Mouse (Mus musculus): ENCODE data around the gene Agr2. TPM values are rescaled to one million over a fixed set of nuclear protein-coding genes. Genes with fewer than 3 reads are reported as not detected.
A peak's percentile ranks its signal among the peaks of the same experiment; 100 is the strongest.

The Agr2 gene
- polyA plus RNA-seq, 1 experiment from 2014 or later = not detected

DNA sequence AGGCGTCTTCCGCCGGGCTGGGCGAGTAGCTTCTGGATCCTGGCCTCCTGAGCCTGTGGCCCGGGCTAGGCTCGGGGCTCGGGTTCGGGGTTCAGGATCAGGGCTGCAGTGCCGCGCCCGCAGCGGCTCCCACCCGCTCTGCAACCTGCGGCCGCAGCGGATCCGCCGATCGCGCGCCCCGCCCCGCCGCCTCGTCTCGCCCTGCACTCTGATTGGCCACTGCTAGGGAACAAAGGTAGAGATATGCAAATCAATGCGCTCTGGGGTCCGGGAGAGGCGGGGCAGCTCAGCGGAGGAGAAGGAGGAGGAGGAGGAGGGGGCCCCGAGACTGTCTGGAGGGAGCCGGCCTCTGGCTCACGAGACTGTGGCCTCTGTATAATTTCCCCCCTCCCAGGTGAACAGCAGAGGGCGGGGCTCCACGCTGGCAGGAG, 49.7 kb downstream of the Agr2 start, which contains the start of gene Tspan13:
TSS of gene Tspan13 (minus strand) at position 153 of the 431 bp plus-strand sequence.
- WGBS = 0% methylated on average over 35 of the region's 35 CpGs
- H3K4me1 ChIP-seq = peaks cover 16% of the 10 kb centered on the region
- ATAC-seq (ENCODE audit: low FRiP score, low read depth) = peak; percentile 97

DNA sequence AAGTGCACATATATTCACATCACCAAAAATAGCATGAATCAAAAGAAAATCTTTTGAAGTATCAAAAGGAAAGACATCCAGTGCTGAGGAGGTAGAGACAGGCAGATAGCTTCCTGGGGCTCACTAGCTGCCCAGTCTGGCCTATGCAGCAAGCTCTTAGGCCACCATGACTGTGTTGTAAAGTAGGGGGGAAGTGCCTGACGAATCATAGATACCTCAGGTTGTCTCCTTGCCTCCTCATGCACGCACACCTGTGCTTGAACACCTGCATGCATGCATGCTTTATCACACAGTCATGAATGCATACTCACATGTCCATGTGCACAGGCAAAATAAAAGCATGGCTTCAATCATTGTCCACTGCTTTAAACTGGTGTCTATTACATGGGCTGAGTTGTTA, 52.0 kb downstream of the Agr2 start:
- Histone ChIP-seq H3K4me2 (replicated peaks) (no peak overlapping the region), H3K36me3 (no peaks in the 10 kb centered on the region), H3K9ac (replicated peaks) (no peak overlapping the region), H3K4me1 (peaks cover 13% of the 10 kb centered on the region), H3K4me3 (no peak overlapping the region), H3K9me3 (no peaks in the 10 kb centered on the region), H3K27ac (replicated peaks) (no peak overlapping the region), H3K27me3 (no peaks in the 10 kb centered on the region)
- WGBS = 70% methylated on average over 2 of the region's 2 CpGs
- no peak for ATAC-seq (ENCODE audit: low FRiP score, low read depth)

More for the DNA sequence above, 49.7 kb downstream of the Agr2 start, which contains the start of gene Tspan13:
- peak within 1 kb of the TSS; percentile 92 for H3K9ac ChIP-seq (replicated peaks)
- no peaks in the 10 kb centered on the region for H3K9me3 ChIP-seq
- H3K36me3 ChIP-seq = no peaks in the 10 kb centered on the region
- peak within 1 kb of the TSS; percentile 94 for H3K4me3 ChIP-seq
- peak within 1 kb of the TSS; percentile 91 for H3K27ac ChIP-seq (replicated peaks)
- peak within 1 kb of the TSS; percentile 60 for H3K4me2 ChIP-seq (replicated peaks)
- H3K27me3 ChIP-seq = no peaks in the 10 kb centered on the region

DNA sequence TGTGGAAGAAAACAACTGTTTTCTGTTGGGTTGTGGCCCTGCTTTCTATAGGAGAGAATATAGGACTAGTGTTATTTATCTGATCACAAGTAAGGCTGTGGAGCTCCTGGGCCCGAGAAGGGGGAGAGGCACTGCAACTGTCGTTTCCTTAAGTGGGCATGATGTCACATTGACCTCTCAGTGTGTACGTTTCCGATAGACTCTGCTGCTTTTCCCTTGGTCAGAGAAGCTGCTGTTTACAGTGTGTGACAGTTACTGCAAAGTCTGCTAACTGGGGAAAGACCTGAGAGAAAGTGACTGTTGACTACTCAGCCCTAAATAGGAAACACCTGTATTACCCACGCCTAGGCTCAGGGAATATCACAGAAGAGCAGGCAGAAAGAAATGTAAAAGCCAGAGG, 53.5 kb downstream of the Agr2 start:
- H3K4me1 ChIP-seq = peaks cover under 1% of the 10 kb centered on the region
- H3K4me2 ChIP-seq (replicated peaks) = no peak overlapping the region
- H3K36me3 ChIP-seq = no peaks in the 10 kb centered on the region
- WGBS = 67% methylated on average over 5 of the region's 5 CpGs
- no peak overlapping the region for H3K4me3 ChIP-seq
- no peak overlapping the region for H3K9ac ChIP-seq (replicated peaks)
- no peaks in the 10 kb centered on the region for H3K27me3 ChIP-seq
- H3K9me3 ChIP-seq = no peaks in the 10 kb centered on the region
- ATAC-seq (ENCODE audit: low FRiP score, low read depth) = no peak
- no peak overlapping the region for H3K27ac ChIP-seq (replicated peaks)

DNA sequence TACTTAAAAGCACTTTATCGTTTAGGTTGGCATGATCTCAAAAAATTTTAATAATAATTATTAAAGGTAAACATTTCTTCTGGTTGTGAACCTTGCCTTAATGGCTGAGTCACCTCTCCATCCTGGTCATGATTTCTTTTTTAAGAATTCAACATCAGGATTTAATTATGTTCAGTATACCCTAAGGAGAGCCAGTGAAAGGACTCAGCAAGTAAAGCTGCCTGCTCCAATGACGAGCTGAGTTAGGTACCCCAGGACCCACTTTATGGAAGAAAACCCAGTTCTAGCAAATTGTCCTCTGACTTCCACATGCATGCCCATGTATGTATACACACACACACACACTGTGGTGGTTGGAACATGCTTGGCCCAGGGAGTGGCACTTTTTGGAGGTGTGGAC, 54.9 kb downstream of the Agr2 start:
- no peak overlapping the region for H3K27ac ChIP-seq (replicated peaks)
- WGBS = 80% methylated on average over 2 of the region's 2 CpGs
- no peak for ATAC-seq (ENCODE audit: low FRiP score, low read depth)
- no peak overlapping the region for H3K4me3 ChIP-seq
- no peak overlapping the region for H3K4me2 ChIP-seq (replicated peaks)
- H3K9me3 ChIP-seq = no peaks in the 10 kb centered on the region
- no peaks in the 10 kb centered on the region for H3K27me3 ChIP-seq
- no peak overlapping the region for H3K9ac ChIP-seq (replicated peaks)
- H3K4me1 ChIP-seq = no peaks in the 10 kb centered on the region
- no peaks in the 10 kb centered on the region for H3K36me3 ChIP-seq

DNA sequence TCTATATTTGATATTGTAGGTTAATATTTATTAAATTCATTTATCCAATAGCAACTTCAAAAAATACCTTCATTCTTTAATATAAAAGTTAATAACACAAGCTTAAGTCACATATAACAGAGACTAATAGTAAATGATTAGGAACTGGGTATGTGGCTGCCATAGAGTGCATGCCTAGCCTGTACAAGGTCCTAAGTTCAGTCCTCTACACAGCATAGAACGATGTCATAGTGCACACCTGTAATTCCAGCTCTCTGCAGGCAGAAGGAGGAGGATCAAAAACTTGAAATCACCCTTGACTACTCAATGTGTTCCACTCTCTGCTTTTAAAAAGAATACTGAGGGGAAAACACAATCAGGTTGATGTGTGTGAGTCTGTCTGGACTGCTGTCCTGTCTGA, 57.6 kb downstream of the Agr2 start:
- H3K4me3 ChIP-seq = no peak overlapping the region
- H3K9me3 ChIP-seq = no peaks in the 10 kb centered on the region
- WGBS = 84% methylated on average over 1 of the region's 1 CpGs
- H3K36me3 ChIP-seq = no peaks in the 10 kb centered on the region
- ATAC-seq (ENCODE audit: low FRiP score, low read depth) = no peak
- H3K4me1 ChIP-seq = no peaks in the 10 kb centered on the region
- H3K27ac ChIP-seq (replicated peaks) = no peak overlapping the region
- no peak overlapping the region for H3K9ac ChIP-seq (replicated peaks)
- H3K4me2 ChIP-seq (replicated peaks) = no peak overlapping the region
- no peaks in the 10 kb centered on the region for H3K27me3 ChIP-seq

Other genes starting within 250 kb of the Agr2 start
- gene Agr3, start 67.3 kb upstream of the Agr2 start, polyA plus RNA-seq (2016; fragmentation: Nextera tagmentation; extraction: Ambion mirVana) = not detected in 2 replicates
- 258 and 264 TPM in 2 replicates for gene Tspan13, start 49.6 kb downstream of the Agr2 start, polyA plus RNA-seq (2016; fragmentation: Nextera tagmentation; extraction: Ambion mirVana)
- 33.2 and 33.8 TPM in 2 replicates for gene Ankmy2, start 164.2 kb downstream of the Agr2 start, polyA plus RNA-seq (2016; fragmentation: Nextera tagmentation; extraction: Ambion mirVana)
- gene Bzw2, start 165.2 kb downstream of the Agr2 start, polyA plus RNA-seq (2016; fragmentation: Nextera tagmentation; extraction: Ambion mirVana) = 292 and 313 TPM in 2 replicates

All from midbrain, embryonic 12.5 days (tissue).